Mouse (Mus musculus): Measurements from ENCODE around the gene Prg2.

GRCm38 (mm10) chr2:84936474-84937429 lies 43.5 kb upstream of the Prg2 start, which contains the start of gene Slc43a3:
- TF ChIP-seq POLR2A (IDR thresholded peaks at IDR 0.05; ENCODE audit: control insufficient read depth, low read depth, low read length) (0 out of 2 replicates have a peak, but pooled peaks have one; percentile 34), CTCF (IDR thresholded peaks at IDR 0.05; ENCODE audit: control insufficient read depth, insufficient read depth, insufficient replicate concordance, low read depth, low read length) (no peak)
